Mouse (Mus musculus): ENCODE measurements around the gene Polh. TPM values are rescaled to one million over a fixed set of nuclear protein-coding genes. Genes with fewer than 3 reads are reported as not detected.
A peak's percentile ranks its signal among the peaks of the same experiment; 100 is the strongest.

Gene Polh
- total RNA-seq, 2 experiments from 2014 or later, result 6.3 to 7.1 TPM

GRCm38 (mm10) chr17:46170538-46170937 is 31.9 kb downstream of the Polh start:
- DNase-seq (ENCODE audit: low spot score in 2 of 2), result no peak
- intact Hi-C loops (cut with DNase I), result no loop called here

GRCm38 (mm10) chr17:46168768-46169167 is 33.7 kb downstream of the Polh start:
- DNase-seq (ENCODE audit: low spot score in 2 of 2), result no peak
- intact Hi-C loops (cut with DNase I), result loop anchor here (10.0 kb wide), 1 partner anchor 434 kb away; the partner anchor contains the start of gene 1600014C23Rik

GRCm38 (mm10) chr17:46168318-46168717 is 34.1 kb downstream of the Polh start:
- no peak for DNase-seq (ENCODE audit: low spot score in 2 of 2)
- intact Hi-C loops (cut with DNase I), result loop anchor here (10.0 kb wide), 1 partner anchor 434 kb away; the partner anchor contains the start of gene 1600014C23Rik

- intact Hi-C loops (cut with DNase I), result loop anchor here (10.0 kb wide), 1 partner anchor 432 kb away; the partner anchor contains the start of gene 1600014C23Rik
- DNase-seq (ENCODE audit: low spot score in 2 of 2), result no peak
Observed at GRCm38 (mm10) chr17:46167014-46167413, 35.4 kb downstream of the Polh start.

GRCm38 (mm10) chr17:46166270-46166669 is 36.2 kb downstream of the Polh start:
- intact Hi-C loops (cut with DNase I), result loop anchor here (10.0 kb wide), 1 partner anchor 431 kb away; the partner anchor contains the start of gene 1600014C23Rik

GRCm38 (mm10) chr17:46165460-46165859 is 37.0 kb downstream of the Polh start:
- intact Hi-C loops (cut with DNase I), result loop anchor here (10.0 kb wide), 1 partner anchor 431 kb away; the partner anchor contains the start of gene 1600014C23Rik

More at GRCm38 (mm10) chr17:46166270-46166669, 36.2 kb downstream of the Polh start:
- no peak for DNase-seq (ENCODE audit: low spot score in 2 of 2)

GRCm38 (mm10) chr17:46164791-46165190 is 37.7 kb downstream of the Polh start:
- DNase-seq (ENCODE audit: low spot score in 2 of 2), result no peak
- intact Hi-C loops (cut with DNase I), result loop anchor here (10.0 kb wide), 1 partner anchor 430 kb away; the partner anchor contains the start of gene 1600014C23Rik

More at GRCm38 (mm10) chr17:46165460-46165859, 37.0 kb downstream of the Polh start:
- DNase-seq (ENCODE audit: low spot score in 2 of 2), result no peak

- intact Hi-C loops (cut with DNase I), result loop anchor here (10.0 kb wide), 1 partner anchor 430 kb away; the partner anchor contains the start of gene 1600014C23Rik
- no peak for DNase-seq (ENCODE audit: low spot score in 2 of 2)
Observed at GRCm38 (mm10) chr17:46164301-46164700, 38.1 kb downstream of the Polh start.

- intact Hi-C loops (cut with DNase I), result loop anchor here (1.0 to 10.0 kb wide), 2 partner anchors 37 to 428 kb away; partner anchors contain the start of gene 1600014C23Rik
- no peak for DNase-seq (ENCODE audit: low spot score in 2 of 2)
Observed at GRCm38 (mm10) chr17:46162951-46163421, 39.5 kb downstream of the Polh start.

- no peak for DNase-seq (ENCODE audit: low spot score in 2 of 2)
- intact Hi-C loops (cut with DNase I), result loop anchor here (10.0 kb wide), 1 partner anchor 428 kb away; the partner anchor contains the start of gene 1600014C23Rik
Observed at GRCm38 (mm10) chr17:46162551-46162950, 39.9 kb downstream of the Polh start.

- intact Hi-C loops (cut with DNase I), result loop anchor here (10.0 kb wide), 1 partner anchor 427 kb away; the partner anchor contains the start of gene 1600014C23Rik
- DNase-seq (ENCODE audit: low spot score in 2 of 2), result no peak
Observed at GRCm38 (mm10) chr17:46161710-46162109, 40.7 kb downstream of the Polh start.

- DNase-seq (ENCODE audit: low spot score in 2 of 2), result no peak
- intact Hi-C loops (cut with DNase I), result loop anchor here (10.0 kb wide), 1 partner anchor 426 kb away; the partner anchor contains the start of gene 1600014C23Rik
Observed at GRCm38 (mm10) chr17:46161179-46161578, 41.3 kb downstream of the Polh start.

GRCm38 (mm10) chr17:46160686-46161085 is 41.8 kb downstream of the Polh start, which contains the start of gene Gtpbp2:
TSS of gene Gtpbp2 (plus strand) at chr17:46161032.
- DNase-seq (ENCODE audit: low spot score in 2 of 2), result peak; percentile 93 to 94
- intact Hi-C loops (cut with DNase I), result loop anchor here (10.0 kb wide), 1 partner anchor 426 kb away; the partner anchor contains the start of gene 1600014C23Rik

- intact Hi-C loops (cut with DNase I), result loop anchor here (10.0 kb wide), 1 partner anchor 425 kb away; the partner anchor contains the start of gene 1600014C23Rik
- DNase-seq (ENCODE audit: low spot score in 2 of 2), result peak; percentile 79 to 82
Observed at GRCm38 (mm10) chr17:46160090-46160662, 42.3 kb downstream of the Polh start.

- intact Hi-C loops (cut with DNase I), result no loop called here
- DNase-seq (ENCODE audit: low spot score in 2 of 2), result no peak
Observed at GRCm38 (mm10) chr17:46159236-46159635, 43.2 kb downstream of the Polh start.

- no peak for DNase-seq (ENCODE audit: low spot score in 2 of 2)
- intact Hi-C loops (cut with DNase I), result no loop called here
Observed at GRCm38 (mm10) chr17:46157131-46157530, 45.3 kb downstream of the Polh start.

- no peak for DNase-seq (ENCODE audit: low spot score in 2 of 2)
Observed at GRCm38 (mm10) chr17:46156680-46157079, 45.8 kb downstream of the Polh start.

GRCm38 (mm10) chr17:46154336-46154735 is 48.1 kb downstream of the Polh start:
- no peak for DNase-seq (ENCODE audit: low spot score in 2 of 2)
- intact Hi-C loops (cut with DNase I), result no loop called here

More at GRCm38 (mm10) chr17:46156680-46157079, 45.8 kb downstream of the Polh start:
- intact Hi-C loops (cut with DNase I), result no loop called here

- peak; percentile 86 to 88 for DNase-seq (ENCODE audit: low spot score in 2 of 2)
- intact Hi-C loops (cut with DNase I), result no loop called here
Observed at GRCm38 (mm10) chr17:46152847-46153782, 49.3 kb downstream of the Polh start, which contains the start of gene Mad2l1bp. TSS of gene Mad2l1bp (minus strand) at chr17:46153553.

All from left cerebral cortex, postnatal 36 days (tissue).